ENCODE assay signal across 11 mouse cellular contexts in the genomic region with DNA sequence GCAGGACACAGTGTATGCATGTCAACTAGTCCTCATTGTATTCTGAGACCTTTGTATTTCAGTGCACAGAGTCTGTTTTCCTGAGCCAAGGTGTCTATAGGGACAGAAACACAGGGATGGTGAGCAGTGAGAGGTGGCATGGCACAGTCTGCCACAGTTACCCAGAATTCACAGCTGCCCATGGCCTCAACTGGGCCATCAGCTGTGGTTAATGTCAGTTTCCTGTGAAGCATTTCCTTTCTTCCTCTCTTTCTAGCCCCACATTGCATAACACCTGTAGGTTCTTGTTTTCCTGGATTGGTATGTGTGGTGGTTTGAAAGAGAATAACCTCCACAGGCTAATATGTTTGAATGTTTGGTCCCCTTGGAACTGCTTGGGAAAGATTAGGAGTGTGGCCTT. TPM values are rescaled to one million over a fixed set of nuclear protein-coding genes. Genes with fewer than 3 reads are reported as not detected.
DNase-seq lines count a peak whose midpoint lies in the region; ATAC-seq and TF ChIP-seq lines count a peak whose summit lies in the region.
"Had no signal": no experiment of that assay in that cellular context is flagged by ENCODE, and none has a peak within 500 bp of the region (broad histone marks: within the 10 kb centered on the region; RNA-seq: fewer than 3 reads in every experiment).

No protein-coding gene starts in this region.

- TF ChIP-seq CTCF in heart, adult 2 months (IDR thresholded peaks at IDR 0.05): no peak

- no peak overlapping the region for H3K9ac ChIP-seq in heart, embryonic 14.5 days (ENCODE audit: low read length)
- no peak overlapping the region for H3K9ac ChIP-seq in heart, adult 2 months (ENCODE audit: low read depth, low read length)
- H3K9ac ChIP-seq in embryonic facial prominence, embryonic 15.5 days: no peak overlapping the region
- no peak overlapping the region for H3K9ac ChIP-seq in intestine, embryonic 15.5 days
- no peak overlapping the region for H3K9ac ChIP-seq in midbrain, embryonic 14.5 days (replicated peaks; ENCODE audit: low read length)

- TF ChIP-seq POLR2A in heart, adult 2 months (IDR thresholded peaks at IDR 0.05; ENCODE audit: insufficient read depth, low read depth, low read length): no peak

- no peak for ATAC-seq in heart, embryonic 14.5 days (ENCODE audit: insufficient number of reproducible peaks, insufficient read depth, low FRiP score, low read depth)
- ATAC-seq in embryonic facial prominence, embryonic 15.5 days (ENCODE audit: insufficient number of reproducible peaks, low FRiP score, low TSS enrichment, low read depth): no peak
- ATAC-seq in intestine, embryonic 15.5 days: no peak
- ATAC-seq in midbrain, embryonic 14.5 days (ENCODE audit: low FRiP score, low TSS enrichment): no peak
- ATAC-seq in megakaryocyte-erythroid progenitor cell, adult 5-6 weeks (replicated peaks; ENCODE audit: low FRiP score, low TSS enrichment, poor library complexity, severe bottlenecking): no peak

- H3K27me3 ChIP-seq in heart, embryonic 14.5 days (ENCODE audit: control insufficient read depth, insufficient read depth, low read length): no peaks in the 10 kb centered on the region
- no peaks in the 10 kb centered on the region for H3K27me3 ChIP-seq in heart, adult 2 months (ENCODE audit: control insufficient read depth, insufficient read depth, low read length)
- no peaks in the 10 kb centered on the region for H3K27me3 ChIP-seq in embryonic facial prominence, embryonic 15.5 days
- no peaks in the 10 kb centered on the region for H3K27me3 ChIP-seq in intestine, embryonic 15.5 days (replicated peaks)
- H3K27me3 ChIP-seq in midbrain, embryonic 14.5 days (ENCODE audit: control insufficient read depth, insufficient read depth, low read length): no peaks in the 10 kb centered on the region

- no peaks in the 10 kb centered on the region for H3K9me3 ChIP-seq in heart, embryonic 14.5 days (ENCODE audit: control insufficient read depth, low read length)
- no peaks in the 10 kb centered on the region for H3K9me3 ChIP-seq in embryonic facial prominence, embryonic 15.5 days (replicated peaks)
- H3K9me3 ChIP-seq in intestine, embryonic 15.5 days: no peaks in the 10 kb centered on the region
- no peaks in the 10 kb centered on the region for H3K9me3 ChIP-seq in midbrain, embryonic 14.5 days (ENCODE audit: control insufficient read depth, low read length)

- H3K36me3 ChIP-seq in heart, embryonic 14.5 days (ENCODE audit: control insufficient read depth, insufficient read depth, low read length): no peaks in the 10 kb centered on the region
- H3K36me3 ChIP-seq in heart, adult 2 months (ENCODE audit: control insufficient read depth, insufficient read depth, low read length): no peaks in the 10 kb centered on the region
- no peaks in the 10 kb centered on the region for H3K36me3 ChIP-seq in embryonic facial prominence, embryonic 15.5 days
- no peaks in the 10 kb centered on the region for H3K36me3 ChIP-seq in intestine, embryonic 15.5 days
- H3K36me3 ChIP-seq in midbrain, embryonic 14.5 days (ENCODE audit: control insufficient read depth, insufficient read depth, low read length): no peaks in the 10 kb centered on the region

- intact Hi-C loops in heart, adult 2 months (cut with DNase I): no loop called here

- no peaks in the 10 kb centered on the region for H3K79me2 ChIP-seq in heart, adult 2 months (replicated peaks; ENCODE audit: control insufficient read depth, insufficient read depth, low read length)

- no peak for DNase-seq in heart, adult 2 months
- no peak for DNase-seq in midbrain, embryonic 14.5 days
- DNase-seq in layer of hippocampus, adult 18-20 months (ENCODE audit: low spot score in 2 of 2): no peak
- no peak for DNase-seq in right cerebral cortex, postnatal 36 days (ENCODE audit: low spot score in 2 of 2)
- DNase-seq: cerebellum, adult 9-10 months; lung, postnatal 4 days had no signal

- no peaks in the 10 kb centered on the region; a peak in 1 of 4 replicates for H3K4me1 ChIP-seq in heart, embryonic 14.5 days (ENCODE audit: control insufficient read depth in 2 of 2, insufficient read depth in 2 of 2, low read length in 2 of 2)
- no peaks in the 10 kb centered on the region for H3K4me1 ChIP-seq in heart, adult 2 months (ENCODE audit: control insufficient read depth, insufficient read depth, low read length)
- H3K4me1 ChIP-seq in embryonic facial prominence, embryonic 15.5 days: no peaks in the 10 kb centered on the region
- no peaks in the 10 kb centered on the region for H3K4me1 ChIP-seq in intestine, embryonic 15.5 days (replicated peaks)
- H3K4me1 ChIP-seq in midbrain, embryonic 14.5 days (ENCODE audit: control insufficient read depth, insufficient read depth, low read length): no peaks in the 10 kb centered on the region

- peak overlapping the region; percentile 65 for H3K4me2 ChIP-seq in heart, embryonic 14.5 days (ENCODE audit: low read length)
- peak overlapping the region; percentile 45; the same call in 1 of the 2 replicates for H3K4me2 ChIP-seq in embryonic facial prominence, embryonic 15.5 days (replicated peaks)
- peak overlapping the region; percentile 54; the same call in 1 of the 2 replicates for H3K4me2 ChIP-seq in intestine, embryonic 15.5 days (replicated peaks)
- H3K4me2 ChIP-seq in midbrain, embryonic 14.5 days (ENCODE audit: low read length): peak overlapping the region; percentile 56

- TF ChIP-seq EP300 in heart, adult 2 months (IDR thresholded peaks at IDR 0.05; ENCODE audit: insufficient read depth, low read depth, low read length): no peak

- no peak overlapping the region for H3K27ac ChIP-seq in heart, embryonic 14.5 days (replicated peaks in 1 of 2; ENCODE audit: control insufficient read depth in 1 of 2, insufficient read depth in 1 of 2, low read depth in 2 of 2, low read length in 2 of 2)
- H3K27ac ChIP-seq in heart, adult 2 months: no peak overlapping the region
- no peak overlapping the region for H3K27ac ChIP-seq in embryonic facial prominence, embryonic 15.5 days (replicated peaks)
- no peak overlapping the region for H3K27ac ChIP-seq in intestine, embryonic 15.5 days
- H3K27ac ChIP-seq in midbrain, embryonic 14.5 days (replicated peaks; ENCODE audit: low read depth, low read length): no peak overlapping the region

- H3K4me3 ChIP-seq in heart, embryonic 14.5 days (ENCODE audit: control insufficient read depth in 1 of 2, insufficient read depth in 1 of 2, low read depth in 1 of 2, low read length in 2 of 2): no peak overlapping the region
- no peak overlapping the region for H3K4me3 ChIP-seq in heart, adult 2 months
- no peak overlapping the region for H3K4me3 ChIP-seq in embryonic facial prominence, embryonic 15.5 days (replicated peaks)
- no peak overlapping the region for H3K4me3 ChIP-seq in intestine, embryonic 15.5 days (replicated peaks)
- H3K4me3 ChIP-seq in midbrain, embryonic 14.5 days (replicated peaks; ENCODE audit: low read depth, low read length): peak overlapping the region; percentile 38; the same call in 1 of the 2 replicates

RNA-seq across cellular contexts. Expression of gene Cyp4a12a, which starts 18.5 kb away (rescaled TPM):
- polyA plus RNA-seq in heart, embryonic 14.5 days (2014; fragmentation: Nextera tagmentation; extraction: Ambion mirVana): not detected in 2 replicates
- not detected for total RNA-seq in heart, adult 2 months (2021)
- not detected in 2 replicates for polyA plus RNA-seq in heart, adult 2 months (2012; rRNA removed)
- 3.0 and 5.8 TPM in 2 replicates for polyA plus RNA-seq in embryonic facial prominence, embryonic 15.5 days (2015; fragmentation: Nextera tagmentation; extraction: Ambion mirVana)
- 0.08 TPM in 1 of 2 replicates, not detected in the other for polyA plus RNA-seq in intestine, embryonic 15.5 days (2015; fragmentation: Nextera tagmentation; extraction: Ambion mirVana)
- polyA plus RNA-seq in midbrain, embryonic 14.5 days (2014; fragmentation: Nextera tagmentation; extraction: Ambion mirVana): not detected in 2 replicates
- total RNA-seq in megakaryocyte-erythroid progenitor cell, adult 5-6 weeks (2014; fragmentation: Nextera tagmentation): not detected in 2 replicates
- not detected in 2 replicates for total RNA-seq in megakaryocyte-erythroid progenitor cell, adult 5-6 weeks (2017)
- not detected for total RNA-seq in layer of hippocampus, adult 18-20 months (2021)

RNA-seq across cellular contexts. Expression of gene Cyp4a29, which starts 38.5 kb away (rescaled TPM):
- not detected in 2 replicates for polyA plus RNA-seq in heart, embryonic 14.5 days (2014; fragmentation: Nextera tagmentation; extraction: Ambion mirVana)
- not detected for total RNA-seq in heart, adult 2 months (2021)
- polyA plus RNA-seq in heart, adult 2 months (2012; rRNA removed): not detected in 2 replicates
- 0.11 and 0.24 TPM in 2 replicates for polyA plus RNA-seq in embryonic facial prominence, embryonic 15.5 days (2015; fragmentation: Nextera tagmentation; extraction: Ambion mirVana)
- not detected in 2 replicates for polyA plus RNA-seq in intestine, embryonic 15.5 days (2015; fragmentation: Nextera tagmentation; extraction: Ambion mirVana)
- polyA plus RNA-seq in midbrain, embryonic 14.5 days (2014; fragmentation: Nextera tagmentation; extraction: Ambion mirVana): not detected in 2 replicates
- not detected in 2 replicates for total RNA-seq in megakaryocyte-erythroid progenitor cell, adult 5-6 weeks (2014; fragmentation: Nextera tagmentation)
- not detected in 2 replicates for total RNA-seq in megakaryocyte-erythroid progenitor cell, adult 5-6 weeks (2017)
- total RNA-seq in layer of hippocampus, adult 18-20 months (2021): not detected
- polyA plus RNA-seq: gonadal fat pad, adult 2 months had no signal
